Mouse (Mus musculus) urinary bladder, postnatal 25 days (tissue): ENCODE results near the gene Gm12695.

ENCODE experiments used
- DNase-seq: peaks from one replicate; pipeline ENCODE4 v3.0.0; 2022; ENCODE audit warnings: low spot score

Gene Gm12695

DNA sequence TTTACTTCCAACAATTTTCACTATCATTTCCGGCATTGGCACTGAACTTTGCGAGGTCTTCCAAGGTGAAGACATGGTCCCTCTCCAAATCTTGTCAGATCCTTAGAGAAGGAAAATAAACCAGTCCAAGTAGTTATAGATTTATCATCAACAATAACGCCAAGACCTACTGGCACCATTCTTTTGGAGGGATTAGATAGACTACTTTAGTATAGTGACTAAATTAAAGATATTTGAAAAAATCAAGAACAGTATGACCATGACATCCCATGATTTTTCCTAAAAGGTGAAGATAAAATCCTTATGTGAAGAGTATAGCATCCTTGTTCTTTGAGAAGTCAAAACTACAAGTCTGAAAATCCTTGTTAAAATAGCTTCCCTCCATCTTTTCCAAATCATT lies at the start of gene Gm12695:
TSS of gene Gm12695 (minus strand) at position 101 of the 400 bp plus-strand sequence.
- no peak for DNase-seq

- no peak for DNase-seq
These were observed 40.6 kb upstream of the Gm12695 start for GRCm38 (mm10) chr4:96825540-96826045.

DNA sequence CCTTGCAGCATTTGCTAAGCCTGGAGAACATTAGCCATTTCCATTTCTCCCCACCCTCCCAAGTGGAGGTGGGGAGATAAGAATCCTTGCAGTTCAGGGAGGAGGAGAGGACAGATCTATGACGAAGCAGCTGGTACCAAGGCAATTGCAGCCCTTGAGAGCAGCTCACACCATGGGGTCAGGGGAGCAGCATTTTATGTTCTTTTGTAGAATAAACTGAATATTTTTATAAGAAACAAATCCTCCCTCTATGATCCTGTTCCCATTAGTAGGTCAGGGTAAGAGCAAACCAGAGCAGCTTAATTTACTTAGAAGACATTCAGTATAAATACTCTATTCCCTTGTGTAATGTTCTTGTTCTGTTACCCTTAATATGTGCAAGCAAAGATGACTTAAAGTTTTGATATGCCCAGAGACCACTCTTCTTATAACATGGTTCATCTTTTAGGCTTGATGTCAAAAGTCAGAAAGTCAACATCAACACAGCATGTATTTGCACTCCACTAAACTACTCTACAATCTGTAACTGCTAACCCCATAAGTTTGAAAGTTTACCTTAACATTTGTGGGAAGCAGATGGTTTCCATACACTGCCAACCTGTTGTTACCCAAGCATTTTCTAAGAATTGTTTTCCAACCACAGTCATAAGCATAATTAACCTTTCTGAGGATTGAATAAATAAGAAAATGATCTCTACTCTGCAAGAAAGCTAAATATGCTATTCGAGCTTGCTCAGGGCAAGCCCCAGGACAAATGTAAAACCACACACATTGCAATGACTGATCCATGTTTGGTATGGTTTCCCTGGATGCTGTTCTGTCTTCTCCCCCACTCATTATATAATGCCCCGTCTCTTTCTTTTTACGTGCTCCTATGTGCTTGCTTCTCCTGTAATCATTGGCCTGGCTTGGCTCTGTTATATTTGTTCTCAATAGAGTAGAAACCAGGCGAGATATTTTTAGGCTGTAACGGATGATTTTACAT lies 22.1 kb upstream of the Gm12695 start:
- DNase-seq = no peak

- DNase-seq = no peak
These were observed 14.6 kb upstream of the Gm12695 start for GRCm38 (mm10) chr4:96799380-96800157.

DNA sequence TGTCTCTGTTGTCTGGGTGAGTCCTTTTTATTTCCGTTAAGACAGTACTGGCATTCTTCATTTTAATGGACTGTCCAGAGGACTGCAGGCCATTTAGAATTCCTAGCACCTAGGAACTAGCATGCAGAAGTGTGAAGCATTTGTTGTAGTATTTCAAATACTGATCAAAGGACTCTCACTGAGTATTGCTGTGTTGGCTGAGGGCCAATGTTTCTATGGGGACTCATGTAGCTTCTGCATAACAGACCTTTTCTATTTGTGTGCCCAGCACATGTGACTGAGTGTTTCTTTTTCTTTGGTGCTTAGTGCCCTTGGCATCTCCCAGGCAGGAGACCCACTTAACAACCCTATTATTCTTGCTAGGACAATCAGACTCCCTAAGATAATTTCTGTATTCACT lies 12.6 kb upstream of the Gm12695 start:
- DNase-seq = no peak

DNA sequence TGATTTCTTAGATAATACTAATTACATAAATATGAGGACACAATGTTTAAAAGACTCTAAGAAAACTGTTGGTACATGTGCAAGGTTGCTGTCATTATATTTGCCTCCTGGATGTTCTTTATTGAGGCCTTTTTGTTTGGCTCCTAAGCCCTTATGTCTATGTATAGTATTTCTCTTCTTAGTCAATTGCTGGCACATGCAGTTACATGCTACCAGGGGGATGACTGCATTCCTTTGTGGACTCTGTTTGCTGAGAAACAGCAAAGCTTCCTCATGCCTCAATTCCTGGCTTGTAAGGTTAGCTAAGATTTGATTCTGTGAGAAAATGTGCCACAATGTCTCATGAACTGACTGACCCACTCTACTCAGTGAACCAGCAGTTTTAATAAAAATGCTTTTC lies 6.3 kb upstream of the Gm12695 start:
- DNase-seq = no peak

DNA sequence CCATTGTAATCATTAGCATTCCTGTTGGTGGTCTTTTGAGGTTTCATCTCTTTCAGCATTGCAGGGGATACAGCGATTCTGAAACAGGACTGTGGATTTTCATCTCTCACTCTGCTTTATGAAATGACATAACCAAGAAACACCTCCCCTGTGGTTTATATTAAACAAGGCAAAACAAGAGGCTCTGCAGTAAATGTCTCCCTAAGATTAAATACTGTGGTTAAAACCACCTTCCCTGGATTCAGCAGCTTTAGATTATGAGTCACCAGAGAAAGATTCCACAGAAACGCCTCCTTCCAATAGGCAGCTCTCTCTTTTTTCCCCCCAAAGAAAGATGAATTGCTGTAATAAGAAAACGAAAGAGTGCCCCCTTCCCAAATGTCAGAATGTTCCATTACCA lies 4.9 kb upstream of the Gm12695 start:
- DNase-seq = no peak

DNA sequence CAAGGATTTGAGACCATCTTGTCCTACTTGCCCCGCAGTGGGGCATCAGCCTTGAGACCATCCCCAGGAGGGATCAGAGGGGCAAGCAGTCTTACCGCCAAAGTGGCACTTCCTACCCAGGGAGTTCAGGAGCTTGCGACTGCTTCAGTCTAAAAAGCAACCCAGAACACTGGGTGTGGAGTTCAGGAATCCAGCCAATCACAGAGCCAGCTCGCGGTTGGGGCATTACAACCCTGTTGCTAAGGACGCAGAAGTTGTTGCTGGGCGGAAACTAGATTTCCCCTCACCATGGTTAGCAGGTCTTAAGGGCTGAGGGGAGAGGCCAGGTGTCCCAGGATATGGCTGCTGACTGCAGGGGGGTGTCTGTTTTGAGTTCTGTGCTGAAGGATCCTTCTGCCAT lies 1.6 kb upstream of the Gm12695 start:
- DNase-seq = no peak

- DNase-seq = no peak
These were observed 11.9 kb downstream of the Gm12695 start for GRCm38 (mm10) chr4:96772966-96773566.

GRCm38 (mm10) chr4:96766396-96766998 lies 18.5 kb downstream of the Gm12695 start:
- DNase-seq = no peak

DNA sequence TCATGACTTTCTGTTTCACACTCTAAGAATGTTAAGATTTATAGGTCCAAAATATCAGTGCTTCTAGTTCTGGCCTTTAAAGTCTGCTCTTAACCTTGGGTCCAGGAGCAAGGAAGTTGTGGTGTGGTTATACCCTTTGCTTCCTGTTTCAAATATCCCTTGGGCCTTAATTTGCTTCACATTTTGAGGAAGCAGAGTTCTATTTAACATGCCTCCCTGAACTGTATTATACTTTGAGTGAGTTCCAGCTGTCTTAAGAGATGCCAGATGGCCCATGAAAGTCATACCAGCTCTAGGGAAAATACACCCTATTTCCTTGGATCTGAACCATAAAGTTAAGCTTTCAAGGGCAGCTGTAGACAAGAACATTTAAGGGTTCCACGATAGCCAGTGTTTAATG lies 33.0 kb downstream of the Gm12695 start:
- no peak for DNase-seq

DNA sequence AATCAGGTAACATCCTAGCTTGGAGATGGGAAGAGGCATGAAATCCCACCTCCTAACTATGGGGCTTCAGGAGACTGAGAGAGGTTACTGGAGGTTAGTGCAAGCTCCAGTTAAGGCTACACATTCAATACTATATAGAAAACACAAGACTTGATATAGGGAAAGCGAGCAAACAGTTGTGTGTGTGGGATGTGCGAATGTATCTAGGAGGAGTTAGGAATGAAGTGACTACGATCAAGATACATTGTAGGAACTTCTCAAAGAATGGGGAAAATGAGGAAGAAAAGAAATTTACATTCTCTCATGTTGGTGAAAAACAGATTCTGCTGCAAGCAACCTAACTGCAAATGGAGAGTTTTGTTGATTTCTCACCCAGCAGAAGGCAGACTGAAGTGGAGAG lies 44.5 kb downstream of the Gm12695 start:
- no peak for DNase-seq

- DNase-seq = no peak
These were observed 55.7 kb downstream of the Gm12695 start for GRCm38 (mm10) chr4:96729256-96729655.

DNA sequence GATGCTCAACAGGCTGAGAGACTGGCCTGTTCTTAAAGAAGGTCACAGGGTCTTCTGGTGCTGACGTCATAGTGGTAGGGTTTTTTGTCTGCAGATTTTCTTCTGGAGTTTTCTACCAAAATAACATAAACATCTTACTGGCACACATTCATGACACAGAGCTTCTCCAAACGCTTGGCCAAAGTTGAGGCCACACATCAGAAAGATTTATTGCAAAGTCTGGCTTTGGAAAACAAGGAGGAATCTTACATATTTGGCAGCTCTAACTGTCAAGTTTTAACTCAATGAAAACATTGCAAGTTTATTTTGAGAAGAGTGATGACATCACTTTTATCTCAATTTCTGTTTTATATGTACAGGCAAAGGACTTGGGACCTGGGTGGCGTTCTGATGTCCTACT lies 56.8 kb downstream of the Gm12695 start:
- no peak for DNase-seq

GRCm38 (mm10) chr4:96725415-96726055 lies 59.5 kb downstream of the Gm12695 start:
- no peak for DNase-seq

GRCm38 (mm10) chr4:96722301-96722700 lies 62.7 kb downstream of the Gm12695 start:
- no peak for DNase-seq

DNA sequence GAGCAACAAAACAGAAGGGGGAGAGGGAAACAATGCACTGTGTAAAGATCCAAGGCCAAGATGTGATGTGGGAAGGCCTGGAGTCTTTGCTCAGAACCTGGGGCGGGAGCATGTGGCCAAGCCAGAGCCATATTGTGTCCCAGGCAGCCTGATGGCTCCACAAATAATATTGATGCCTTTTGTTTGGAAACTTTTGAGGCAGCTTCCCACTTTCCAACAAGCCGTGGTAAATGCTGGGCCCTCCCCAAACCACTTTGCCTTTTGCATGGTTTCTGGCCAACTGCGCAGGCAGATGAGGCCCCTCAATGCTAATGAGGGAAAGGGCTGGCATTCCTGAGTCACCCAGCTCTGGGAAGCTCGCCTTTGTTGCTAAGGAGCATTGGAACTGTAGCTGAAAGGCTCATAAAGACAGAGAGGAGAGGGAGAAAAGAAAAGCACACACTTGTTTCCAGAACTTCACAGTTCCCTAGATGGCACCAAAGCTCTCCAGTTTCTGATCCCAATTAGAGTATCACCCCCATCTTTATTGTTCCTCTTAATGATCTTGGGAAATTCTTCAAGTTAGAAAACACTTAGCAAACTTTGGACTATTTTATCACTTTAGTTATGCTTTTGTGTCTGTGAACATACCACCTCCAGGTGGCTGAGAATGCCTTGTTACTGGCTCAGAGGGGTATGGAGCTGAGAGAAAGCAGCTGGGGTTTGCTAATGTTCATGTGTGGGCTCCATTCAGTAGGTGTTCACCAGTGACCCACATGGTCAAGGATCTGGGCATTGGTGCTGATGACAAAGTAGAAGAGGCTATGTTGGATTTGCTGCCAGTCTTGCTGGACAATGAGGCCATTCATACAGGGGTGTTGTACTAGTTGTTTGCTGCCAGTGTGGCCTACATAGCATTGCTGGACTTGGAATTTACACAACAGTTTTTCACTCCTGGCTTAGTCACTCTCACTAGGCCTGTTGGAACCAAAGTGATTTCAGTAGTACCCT lies 65.7 kb downstream of the Gm12695 start:
- DNase-seq = no peak

GRCm38 (mm10) chr4:96718503-96718902 lies 66.5 kb downstream of the Gm12695 start:
- DNase-seq = no peak

- DNase-seq = peak; percentile 18
These were observed 79.6 kb downstream of the Gm12695 start for GRCm38 (mm10) chr4:96705281-96705951.

DNA sequence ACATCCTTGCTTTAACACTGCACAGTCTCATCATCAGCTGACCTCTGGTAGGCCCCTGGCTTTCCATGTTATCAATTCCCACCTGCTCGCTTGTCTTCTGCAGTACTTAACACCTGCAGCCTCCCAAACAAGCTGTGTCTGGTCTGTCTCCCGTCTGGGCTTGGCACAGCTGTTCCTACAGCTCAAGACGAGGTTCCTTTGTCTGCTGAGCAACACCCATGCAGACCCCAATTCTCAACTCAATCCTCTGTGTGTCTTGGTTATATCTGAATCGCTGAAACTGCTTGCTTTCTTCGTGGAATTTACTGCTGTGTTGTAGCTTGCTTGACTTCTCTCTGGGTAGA lies 86.8 kb downstream of the Gm12695 start:
- no peak for DNase-seq
